Mouse (Mus musculus): ENCODE data around the gene Fam162a.

DNA sequence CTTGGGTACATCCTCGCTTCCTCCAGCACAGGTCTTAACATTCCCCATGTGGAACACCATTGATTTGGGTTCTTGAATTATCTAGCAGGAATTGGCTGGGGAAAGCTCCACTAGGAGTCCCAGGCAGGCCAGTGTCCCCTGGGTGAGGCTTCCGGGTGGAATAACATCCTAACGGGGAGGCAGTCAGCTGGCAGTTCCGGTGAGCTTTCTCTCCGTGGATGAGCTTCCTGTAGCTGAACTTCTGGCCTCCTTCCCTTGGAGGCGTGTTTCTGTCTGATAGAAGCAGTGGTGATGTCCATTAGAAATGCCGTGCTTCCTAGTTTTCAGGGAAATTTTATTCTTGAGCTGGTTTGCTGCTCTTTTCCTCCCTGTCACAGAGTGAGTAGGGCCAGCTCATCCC is 17.7 kb upstream of the Fam162a start:
- TF ChIP-seq MAX (IDR thresholded peaks at IDR 0.05; ENCODE audit: low read depth), result no peak
- TF ChIP-seq TCF12 (IDR thresholded peaks at IDR 0.05; ENCODE audit: insufficient read depth, poor library complexity, severe bottlenecking), result no peak
- TF ChIP-seq POLR2A (IDR thresholded peaks at IDR 0.05; ENCODE audit: insufficient read length, low read depth), result no peak
- TF ChIP-seq USF1 (IDR thresholded peaks at IDR 0.05; ENCODE audit: low read depth), result no peak
- no peak for TF ChIP-seq CEBPB (IDR thresholded peaks at IDR 0.05; ENCODE audit: insufficient read depth, poor library complexity, severe bottlenecking)
- no peak for TF ChIP-seq E2F4 (IDR thresholded peaks at IDR 0.05; ENCODE audit: insufficient read depth)
- no peak for TF ChIP-seq POLR2AphosphoS2 (IDR thresholded peaks at IDR 0.05; ENCODE audit: insufficient read length, low read depth)

Measured in myocyte (in vitro differentiated cells).